Mouse (Mus musculus) ovary, adult 18-20 months (tissue): ENCODE results near the gene Snx1.

Experiments used
- DNase-seq: peaks from one replicate; pipeline ENCODE4 v3.0.0; 2022; ENCODE audit warnings: low spot score, mixed read lengths

The Snx1 gene

DNA sequence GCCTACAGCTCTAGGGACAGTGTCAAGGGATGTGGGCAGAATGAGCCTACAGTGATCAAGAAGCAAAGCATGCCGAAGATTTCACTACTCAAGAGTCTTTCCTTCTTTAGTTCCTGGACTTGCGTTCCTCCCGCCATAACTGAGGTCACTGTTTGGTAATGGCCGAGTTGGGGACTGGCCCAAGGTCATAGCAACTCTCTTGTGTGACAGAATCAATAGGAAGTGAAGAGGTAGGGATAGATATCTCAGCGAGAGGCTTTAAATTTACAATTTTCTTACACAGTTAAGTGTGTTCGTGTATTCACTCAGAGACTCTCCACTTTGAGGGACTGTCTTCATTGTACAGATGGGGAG lies 783 bp upstream of the Snx1 start:
- DNase-seq: no peak

DNA sequence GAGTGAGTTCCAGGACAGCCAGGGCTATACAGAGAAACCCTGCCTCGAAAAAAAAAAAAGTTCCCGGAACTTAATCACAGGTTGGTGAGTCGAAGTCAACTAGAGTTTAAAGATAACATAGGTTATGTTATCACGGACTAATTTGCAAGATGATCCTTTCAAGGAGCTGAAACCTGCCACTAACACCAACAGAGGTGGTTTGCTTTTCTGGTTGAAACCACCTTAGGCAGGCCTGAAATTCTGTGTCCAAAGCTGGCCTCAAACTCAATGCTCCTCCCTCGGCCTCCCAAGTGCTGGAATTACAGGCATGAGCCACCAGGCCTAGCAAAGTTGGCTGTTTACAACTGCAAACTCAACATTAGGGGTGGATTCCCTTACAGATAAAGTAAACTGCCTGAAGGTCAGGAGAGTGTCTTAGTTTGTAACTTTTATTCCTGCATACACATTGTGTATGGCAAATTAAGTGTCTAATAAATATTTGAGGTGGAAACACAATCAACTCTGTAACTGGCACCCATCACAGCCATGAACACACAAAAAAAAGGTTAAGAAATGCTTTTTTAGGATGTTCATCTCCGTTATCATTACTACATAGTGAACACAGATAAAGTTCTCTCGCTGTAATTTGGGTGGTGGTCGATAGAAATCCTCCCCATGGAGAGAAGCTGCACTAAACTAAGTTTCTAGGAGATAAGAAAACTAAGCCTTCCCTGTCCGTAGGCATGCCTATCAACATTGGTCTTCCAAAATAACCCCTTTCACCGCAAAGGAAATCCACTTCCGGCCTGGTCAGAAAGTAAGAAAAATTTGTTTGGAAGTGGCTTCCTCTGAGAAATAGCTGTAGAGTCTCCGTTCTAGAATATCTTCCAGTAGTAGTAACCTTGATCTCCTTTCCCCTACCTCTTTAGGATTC lies 588 bp downstream of the Snx1 start:
- DNase-seq: no peak

DNA sequence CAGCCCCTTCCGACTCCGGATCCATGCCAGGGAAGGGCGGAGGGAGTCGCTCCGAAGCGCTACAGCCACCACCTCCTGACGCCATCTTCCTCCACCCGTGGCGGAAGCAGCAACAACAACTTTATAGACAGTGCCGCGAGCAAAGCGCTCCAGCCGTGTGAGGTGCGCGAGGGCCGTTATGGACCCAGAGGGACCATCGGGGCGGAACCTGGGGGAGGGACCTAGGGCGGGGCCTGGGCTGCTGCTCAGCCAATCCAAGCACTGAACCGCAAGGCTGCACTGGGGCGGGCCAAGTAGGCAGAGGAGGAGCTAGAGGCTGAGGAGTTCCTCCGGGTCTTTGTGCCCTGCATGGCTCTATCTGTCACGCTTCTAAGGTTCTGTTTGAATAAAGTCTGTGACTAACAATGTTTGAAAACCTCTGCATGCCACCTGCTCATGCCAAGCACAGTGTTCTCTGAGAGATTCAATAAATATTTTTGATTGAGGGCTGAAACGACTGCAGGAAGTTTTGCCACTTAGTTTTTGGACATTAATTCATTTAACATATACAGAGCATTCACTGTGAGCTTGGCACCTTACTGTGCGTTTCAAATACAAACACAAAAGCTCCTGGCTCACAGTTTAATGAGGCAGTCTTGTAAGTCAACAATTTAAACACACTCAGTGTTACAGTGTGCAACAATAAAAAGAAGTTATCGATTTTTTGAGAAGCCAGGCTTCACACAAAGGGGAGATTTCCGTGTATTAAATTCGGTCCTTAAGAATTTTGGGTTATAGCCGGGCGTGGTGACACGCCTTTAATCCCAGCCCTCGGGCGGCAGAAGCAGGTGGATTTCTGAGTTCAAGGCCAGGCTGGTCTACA lies 1.5 kb downstream of the Snx1 start:
- peak; percentile 97 for DNase-seq

DNA sequence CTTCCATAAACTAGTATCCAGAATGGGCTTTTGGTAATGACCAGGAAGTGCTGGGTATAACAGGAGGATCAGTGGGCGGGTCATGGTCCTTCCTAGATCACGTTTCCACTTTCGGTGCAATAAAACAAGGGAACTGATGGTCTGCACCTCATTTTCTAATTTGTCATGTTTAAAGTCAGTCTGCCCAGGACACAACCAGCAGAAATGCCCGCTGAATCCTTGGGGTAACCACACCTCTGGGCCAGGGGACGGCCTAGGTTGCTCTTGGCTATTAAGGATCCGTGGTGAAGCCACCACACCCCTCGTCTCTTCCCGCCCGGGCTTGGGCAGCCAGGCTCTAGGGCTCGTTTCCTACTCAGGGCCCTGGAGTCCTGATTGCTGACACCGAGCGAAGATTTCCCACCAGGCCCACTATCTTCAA lies 2.3 kb downstream of the Snx1 start:
- DNase-seq: peak; percentile 7

DNA sequence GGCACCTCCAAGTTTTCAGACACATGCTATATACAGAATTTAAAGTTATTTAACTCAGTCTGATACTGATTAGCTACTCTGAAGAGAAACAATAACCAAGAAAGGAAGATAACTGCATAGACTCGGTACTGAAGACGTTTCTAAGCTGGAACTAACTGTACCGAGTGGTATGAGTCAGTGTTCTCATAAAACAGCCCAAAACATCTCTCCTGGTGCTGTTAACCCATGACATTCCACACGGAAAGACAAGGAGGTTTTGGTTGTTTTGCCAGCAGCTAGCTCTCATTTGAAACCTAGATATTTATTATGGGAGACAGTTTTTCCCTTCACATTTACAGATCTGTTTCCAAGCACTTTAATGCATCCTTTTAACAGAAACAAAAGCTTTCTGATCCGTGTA lies 2.7 kb downstream of the Snx1 start:
- DNase-seq: no peak

DNA sequence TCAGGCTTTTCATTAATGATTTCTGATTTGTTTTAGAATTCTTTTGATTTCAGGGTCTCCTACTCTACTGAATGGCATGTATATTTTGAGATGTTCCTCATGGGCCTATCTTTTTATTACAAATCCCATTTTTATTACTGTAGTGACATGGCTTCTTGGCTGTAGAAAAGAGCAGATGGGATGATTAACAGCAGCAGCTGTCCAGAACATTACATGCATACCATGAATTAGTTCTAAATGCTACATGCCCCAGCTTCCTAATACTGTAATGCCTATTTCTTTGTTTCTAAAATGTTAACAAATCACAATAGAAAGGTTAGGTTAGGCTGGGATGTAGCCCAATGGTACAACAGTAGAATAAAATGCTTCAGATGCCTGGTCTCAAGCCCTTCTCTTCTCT lies 5.0 kb downstream of the Snx1 start:
- DNase-seq: no peak

DNA sequence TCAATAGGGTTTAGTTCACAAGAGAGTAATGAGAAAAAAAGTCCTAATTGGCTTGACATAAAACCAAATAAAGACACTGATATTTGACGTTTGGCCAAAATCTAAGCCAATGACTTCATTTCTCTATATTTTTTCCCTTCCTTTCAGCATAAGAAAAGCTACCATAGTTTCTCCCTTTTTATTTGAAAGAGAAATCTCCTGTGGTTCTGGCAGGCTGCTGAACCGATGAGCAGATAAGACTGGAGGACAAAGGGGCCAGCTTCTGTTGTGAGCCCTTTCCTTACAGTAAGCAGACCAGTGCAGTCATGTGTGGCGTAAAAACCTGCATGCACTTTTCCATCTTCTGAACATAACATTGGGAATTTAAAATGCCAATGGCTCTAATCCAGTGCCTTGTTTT lies 5.4 kb downstream of the Snx1 start:
- DNase-seq: no peak

DNA sequence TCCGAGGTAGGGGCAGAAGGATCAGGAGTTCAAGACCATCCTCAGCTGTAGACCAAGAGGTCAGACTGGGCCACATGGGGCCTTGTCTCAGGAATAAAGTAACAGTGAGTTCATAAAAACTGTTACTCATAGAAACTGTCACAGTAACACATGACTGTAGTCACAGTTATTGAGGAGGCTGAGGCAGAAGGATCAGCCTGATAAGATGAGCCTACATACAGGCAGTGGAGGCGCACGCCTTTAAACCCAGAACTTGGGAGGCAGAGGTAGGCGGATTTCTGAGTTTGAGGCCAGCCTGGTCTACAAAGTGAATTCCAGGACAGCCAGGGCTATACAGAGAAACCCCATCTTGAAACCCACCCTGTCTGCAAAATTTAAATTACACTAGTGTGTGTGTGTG lies 6.3 kb downstream of the Snx1 start:
- DNase-seq: no peak

DNA sequence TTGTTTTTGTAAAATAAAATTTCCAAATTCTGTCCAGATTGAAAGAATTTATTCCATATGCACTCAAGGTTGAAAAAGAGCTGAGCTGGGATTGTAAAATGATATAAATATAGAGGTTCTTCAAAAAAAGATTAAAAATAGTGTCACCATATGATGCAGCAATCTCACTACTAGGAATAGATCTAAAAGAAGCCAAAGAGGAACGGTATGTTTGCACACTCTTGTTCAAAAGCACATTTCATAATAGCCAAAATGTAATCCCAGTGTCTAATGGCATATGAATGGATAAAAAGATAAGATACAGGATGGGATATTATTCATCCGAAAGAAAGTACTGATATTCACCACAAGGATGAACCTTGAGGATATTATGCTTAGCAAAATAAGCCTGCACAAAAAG lies 6.9 kb downstream of the Snx1 start:
- no peak for DNase-seq

DNA sequence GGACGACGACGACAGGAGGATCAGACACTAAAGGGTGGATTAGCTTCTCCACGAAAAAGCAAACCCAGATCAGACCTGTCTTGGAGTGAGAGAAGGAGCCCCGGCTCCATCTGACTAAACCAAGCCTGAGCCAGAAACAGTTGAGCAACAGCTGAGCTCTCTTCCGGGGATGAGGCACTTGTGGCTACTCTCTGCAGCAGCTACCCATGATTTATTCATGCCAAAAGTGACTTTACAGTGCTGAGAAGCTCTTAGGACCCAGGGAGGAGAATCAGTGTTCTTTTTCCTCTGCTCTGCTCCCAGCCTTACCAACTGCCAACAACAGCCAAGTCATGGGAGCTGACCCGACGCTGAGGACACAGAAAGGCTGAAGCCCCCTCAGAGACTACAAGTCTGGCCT lies 9.5 kb downstream of the Snx1 start:
- DNase-seq: no peak

DNA sequence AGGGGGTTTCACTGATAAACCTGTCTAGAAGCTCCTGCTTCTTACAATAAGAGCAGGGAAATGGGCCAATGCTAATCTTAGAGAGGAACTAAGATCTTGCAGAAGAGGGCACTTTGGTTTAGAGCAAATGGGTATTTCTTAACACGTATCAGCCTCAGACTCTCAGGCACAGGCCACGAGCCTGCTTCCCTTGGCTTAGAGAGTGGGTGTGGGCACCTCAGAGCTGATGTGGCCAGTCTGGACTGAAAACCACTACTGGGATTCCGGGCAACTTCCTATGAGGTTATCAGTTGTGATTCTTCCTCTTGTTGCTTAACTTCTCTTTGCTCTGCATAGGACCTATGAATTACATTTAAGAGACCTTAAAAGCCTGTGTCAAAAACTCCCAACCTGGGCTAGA lies 12.0 kb downstream of the Snx1 start:
- no peak for DNase-seq

DNA sequence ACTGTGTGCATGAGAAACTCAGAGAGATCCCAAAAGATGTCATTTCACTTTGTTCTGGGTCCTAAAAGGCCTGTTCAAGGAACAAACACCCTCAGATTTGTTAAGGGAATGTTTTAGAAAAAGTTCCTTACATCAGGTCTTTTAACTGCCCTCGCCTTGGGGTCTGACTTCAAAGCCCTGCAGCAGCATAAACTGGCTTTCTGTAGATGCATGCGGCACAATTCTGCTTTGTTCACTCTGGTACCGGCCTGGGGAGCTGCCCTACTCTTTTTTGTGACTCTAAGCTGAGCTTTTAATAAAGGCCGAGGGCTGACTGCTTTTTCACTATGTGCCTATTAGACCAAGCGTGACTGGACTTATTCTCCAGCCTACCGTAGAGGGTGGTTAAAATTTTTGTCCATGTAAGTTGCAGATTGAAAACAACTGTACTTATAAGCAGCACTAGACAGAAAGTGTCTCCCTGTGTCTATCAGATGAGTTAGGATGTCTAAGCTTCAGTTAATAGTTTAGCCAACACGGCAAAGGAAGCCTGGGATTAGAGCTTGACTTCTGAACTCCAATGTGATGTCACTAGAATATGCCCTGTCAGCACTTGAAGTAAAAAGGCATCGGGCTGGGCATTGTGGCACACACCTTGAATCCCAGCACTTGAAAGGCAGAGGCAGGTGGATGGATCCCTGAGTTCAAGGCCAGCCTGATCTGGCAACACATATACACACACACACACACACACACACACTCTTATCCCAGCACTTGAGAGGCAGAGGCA lies 15.6 kb downstream of the Snx1 start:
- no peak for DNase-seq

DNA sequence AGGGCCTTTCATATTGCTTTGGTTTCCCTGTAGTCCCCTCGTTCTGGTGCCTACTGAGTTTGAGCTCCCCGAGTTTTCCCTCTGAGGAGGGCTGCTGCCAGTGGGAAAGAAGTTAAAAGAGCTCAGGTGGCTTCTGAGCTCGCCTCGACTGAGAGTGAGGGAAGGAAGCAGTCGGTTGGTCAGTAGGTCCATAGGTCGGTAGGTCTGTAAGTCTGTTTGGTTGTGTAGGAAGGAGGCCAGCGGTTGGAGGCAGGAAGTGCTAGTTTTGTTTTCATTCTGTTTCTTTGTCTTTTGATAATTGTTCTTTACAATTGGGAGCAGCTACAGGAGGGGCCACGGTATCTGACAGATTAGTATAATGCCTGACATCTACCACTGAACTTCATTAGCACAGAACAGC lies 16.3 kb downstream of the Snx1 start:
- DNase-seq: no peak

DNA sequence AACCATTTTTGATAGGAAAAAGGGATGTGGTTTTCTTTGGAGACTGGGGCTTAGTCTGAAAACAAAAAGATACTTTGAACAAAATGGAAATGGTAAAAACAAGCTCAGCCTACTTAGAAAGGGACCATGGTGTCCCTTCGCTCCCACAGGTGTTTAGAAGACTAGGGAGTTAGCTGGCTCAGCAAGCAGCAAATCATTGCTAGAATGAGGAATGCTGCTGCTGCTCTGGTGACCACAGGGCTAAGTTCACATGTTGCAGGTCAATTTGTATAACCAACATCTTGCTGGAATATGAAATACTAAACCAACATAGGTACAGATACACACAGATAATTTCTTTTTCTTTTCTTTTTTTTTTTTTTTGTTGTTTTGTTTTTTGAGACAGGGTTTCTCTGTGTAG lies 16.8 kb downstream of the Snx1 start:
- DNase-seq: no peak

DNA sequence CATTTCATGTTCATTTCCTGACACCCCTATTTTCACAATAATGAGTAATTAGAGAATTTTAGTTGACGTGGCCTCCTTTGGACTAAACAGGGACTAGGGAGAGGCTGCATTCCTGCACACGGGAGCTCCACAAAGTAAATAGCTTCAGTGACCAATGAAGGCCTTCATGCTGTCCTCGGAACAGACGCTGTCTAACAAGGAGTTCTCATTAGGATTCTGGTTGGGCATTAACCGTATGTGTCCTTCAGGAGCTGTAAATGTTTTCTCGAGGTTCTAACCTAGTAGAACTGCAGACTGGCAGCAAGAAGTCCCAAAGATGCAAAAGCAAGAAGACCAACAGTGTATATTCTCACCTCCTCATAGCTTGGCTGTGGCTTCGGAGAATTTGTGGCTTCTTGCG lies 21.2 kb downstream of the Snx1 start:
- no peak for DNase-seq

DNA sequence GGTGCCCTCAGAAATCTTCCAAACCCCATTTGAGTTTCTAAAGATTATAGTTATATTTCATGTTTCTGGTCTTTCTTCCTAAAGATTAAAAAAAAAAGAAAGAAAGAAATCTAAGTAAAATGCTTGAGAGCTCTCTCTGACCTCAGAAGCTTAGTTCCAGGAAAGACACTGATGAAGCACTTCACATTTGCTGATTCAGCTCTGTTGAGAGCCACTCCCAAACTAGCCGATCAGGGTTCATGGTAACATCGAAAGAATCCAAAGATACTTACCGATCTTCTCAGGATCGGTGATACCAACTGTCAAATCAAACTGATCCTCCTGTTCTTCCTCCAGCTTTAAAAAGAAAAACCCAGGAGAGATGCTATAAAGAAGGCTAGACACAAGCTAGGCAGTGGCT lies 21.8 kb downstream of the Snx1 start:
- no peak for DNase-seq

DNA sequence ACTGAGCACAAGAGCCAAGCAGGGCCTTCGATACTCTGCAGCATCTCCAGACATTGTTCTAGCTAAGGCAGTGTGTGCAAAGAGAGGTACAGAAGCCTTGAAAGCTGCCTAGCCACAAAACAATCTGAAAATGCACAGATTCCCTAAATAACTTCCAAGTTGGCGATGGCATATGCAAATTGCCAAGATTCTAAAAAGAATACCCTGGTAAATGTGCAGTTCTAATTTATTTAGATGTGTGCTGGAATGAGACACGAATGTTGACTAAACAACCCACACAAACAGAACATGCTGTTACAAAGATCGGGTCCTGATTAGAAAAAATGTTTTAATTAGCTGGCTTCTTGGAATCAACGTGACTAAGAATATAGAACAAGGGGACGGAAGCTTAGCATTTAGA lies 23.7 kb downstream of the Snx1 start:
- DNase-seq: no peak

DNA sequence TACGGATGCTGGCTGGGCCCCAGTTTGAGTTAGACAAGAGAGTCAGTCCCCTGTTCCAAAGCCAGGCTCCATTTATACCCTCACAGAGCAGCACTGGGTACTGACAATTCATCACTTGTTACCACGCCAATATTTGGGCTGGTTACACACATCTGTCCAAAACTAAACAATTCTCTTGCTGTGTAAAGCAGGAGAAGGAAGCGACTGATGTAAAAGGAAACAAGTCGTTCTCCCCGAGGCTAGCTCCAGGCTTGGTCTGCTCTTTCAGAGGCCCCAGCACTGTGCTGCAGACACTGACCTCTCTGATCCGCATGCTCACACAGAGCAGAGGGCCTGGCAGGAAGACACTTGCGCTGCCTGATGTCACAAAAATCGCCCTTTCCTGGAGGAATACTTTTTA lies 24.8 kb downstream of the Snx1 start:
- no peak for DNase-seq

DNA sequence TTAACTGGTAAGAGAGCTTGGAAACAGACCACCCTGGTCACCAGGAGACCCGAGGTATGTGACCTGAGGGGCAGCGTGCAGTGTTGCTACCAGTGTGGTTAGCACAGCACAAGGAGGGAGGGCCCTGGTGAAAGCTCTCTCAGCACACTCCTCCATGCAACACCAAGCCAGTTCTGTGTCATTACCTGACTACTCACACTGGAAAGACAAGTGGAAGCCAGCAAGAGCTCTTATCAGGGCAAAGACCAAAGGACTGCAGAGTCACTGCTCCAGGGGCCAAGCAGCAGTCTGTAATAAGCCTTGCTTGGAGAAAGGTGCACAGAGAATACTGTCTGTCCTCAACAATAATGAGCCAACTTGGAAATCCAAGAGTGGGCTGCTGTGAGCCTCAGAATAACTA lies 33.7 kb downstream of the Snx1 start:
- no peak for DNase-seq

DNA sequence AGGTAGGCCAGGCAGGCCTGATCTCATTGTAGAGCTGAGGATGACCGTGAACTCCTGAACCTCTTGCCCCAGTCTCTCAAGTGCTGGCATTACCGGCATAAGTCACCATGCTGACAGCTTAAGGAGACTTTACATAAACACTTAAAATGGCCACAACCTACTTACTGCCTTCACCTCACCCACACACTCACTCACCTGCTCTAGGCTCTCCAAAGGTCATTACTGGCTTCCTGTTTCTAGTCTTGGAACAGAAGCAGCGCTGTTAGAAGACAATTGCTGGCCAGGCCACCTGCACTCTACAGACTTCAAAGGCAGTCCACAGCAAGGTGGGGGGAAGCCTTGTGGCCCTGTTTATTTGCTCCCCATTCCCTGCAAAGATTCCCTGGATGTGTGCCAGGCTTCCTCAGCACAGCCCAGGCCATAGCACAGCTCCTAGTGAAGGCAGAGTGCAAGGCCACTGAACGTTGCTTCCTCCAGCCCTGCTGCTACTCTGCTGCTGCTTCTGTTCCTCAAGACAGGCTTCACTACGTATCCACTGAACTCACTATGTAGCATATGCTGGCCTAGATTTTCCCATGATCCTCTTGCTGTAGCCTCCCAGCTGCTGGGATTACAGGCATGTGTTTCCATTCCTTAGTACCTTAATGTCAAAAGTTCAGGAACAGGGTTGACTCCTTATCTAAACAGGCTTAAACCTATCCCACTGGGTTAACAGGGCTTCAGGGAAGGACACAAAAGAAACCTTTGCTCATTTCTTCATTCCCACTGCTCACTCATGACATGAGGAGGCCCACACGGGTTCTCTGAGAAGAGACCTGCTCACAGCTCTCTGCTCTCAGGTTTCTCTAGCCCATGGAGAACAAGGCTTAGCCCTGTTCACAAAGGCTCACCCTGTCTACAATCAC lies 34.8 kb downstream of the Snx1 start:
- no peak for DNase-seq

DNA sequence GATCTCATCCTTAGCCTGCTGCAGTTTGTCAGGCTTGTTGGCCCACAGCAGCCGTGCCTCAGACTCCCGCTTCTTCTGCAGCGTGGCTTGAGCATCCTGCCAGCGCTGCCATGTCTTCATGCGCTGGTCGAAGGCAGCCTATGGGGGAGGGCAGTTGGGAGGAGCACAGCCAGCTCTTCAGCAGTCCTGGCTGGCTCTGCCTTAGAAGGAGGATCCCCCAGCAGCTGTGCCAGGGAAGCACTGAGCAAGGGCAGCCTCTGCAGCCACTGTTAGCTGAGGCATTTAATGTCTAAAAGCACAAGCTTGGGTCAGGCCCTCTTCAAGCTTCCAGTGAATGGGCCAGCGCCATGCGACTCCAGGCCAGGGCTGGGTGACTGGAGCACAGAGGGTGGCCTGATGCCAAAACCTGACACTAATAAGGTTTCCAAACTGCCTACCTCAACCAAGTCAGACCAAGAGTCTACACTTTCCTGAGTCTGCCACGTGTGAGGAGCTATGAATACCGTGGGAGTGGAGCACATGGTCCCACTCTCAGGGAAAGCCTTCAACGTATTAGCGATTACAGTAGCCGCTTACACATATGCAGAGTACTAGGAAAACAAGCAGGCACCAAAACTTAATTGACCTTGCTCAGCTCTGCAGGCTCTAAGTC lies 35.7 kb downstream of the Snx1 start:
- no peak for DNase-seq
